Mouse (Mus musculus) subcutaneous adipose tissue, adult 2 months (tissue): ENCODE results near the gene Phlpp1. TPM values are rescaled to one million over a fixed set of nuclear protein-coding genes. Genes with fewer than 3 reads are reported as not detected.

Experiments
- polyA plus RNA-seq: library from polyadenylated mRNA; depleted of rRNA; stranded (reverse); fragments of >200 nt; gene quantifications from 2 replicates; pipeline ENCODE4 v1.2.3, GENCODE M21; 2012; ENCODE audit warnings: low replicate concordance; rRNA removed

Phlpp1 gene
- 11.5 and 11.6 TPM in 2 replicates for polyA plus RNA-seq

GRCm38 (mm10) chr1:106171241-106172220, at the start of gene Phlpp1:
Gene Phlpp1 (plus strand): TSS chr1:106171752.

Other genes starting within 250 kb of the Phlpp1 start
- 15.6 and 28.8 TPM in 2 replicates for gene Zcchc2, start 181.3 kb upstream of the Phlpp1 start, polyA plus RNA-seq